Mouse (Mus musculus): ENCODE data around the gene Uhrf1bp1. TPM values are rescaled to one million over a fixed set of nuclear protein-coding genes. Genes with fewer than 3 reads are reported as not detected.

Gene Uhrf1bp1
- polyA plus RNA-seq, 2 experiments, result 1.8 to 3.1 TPM

DNA sequence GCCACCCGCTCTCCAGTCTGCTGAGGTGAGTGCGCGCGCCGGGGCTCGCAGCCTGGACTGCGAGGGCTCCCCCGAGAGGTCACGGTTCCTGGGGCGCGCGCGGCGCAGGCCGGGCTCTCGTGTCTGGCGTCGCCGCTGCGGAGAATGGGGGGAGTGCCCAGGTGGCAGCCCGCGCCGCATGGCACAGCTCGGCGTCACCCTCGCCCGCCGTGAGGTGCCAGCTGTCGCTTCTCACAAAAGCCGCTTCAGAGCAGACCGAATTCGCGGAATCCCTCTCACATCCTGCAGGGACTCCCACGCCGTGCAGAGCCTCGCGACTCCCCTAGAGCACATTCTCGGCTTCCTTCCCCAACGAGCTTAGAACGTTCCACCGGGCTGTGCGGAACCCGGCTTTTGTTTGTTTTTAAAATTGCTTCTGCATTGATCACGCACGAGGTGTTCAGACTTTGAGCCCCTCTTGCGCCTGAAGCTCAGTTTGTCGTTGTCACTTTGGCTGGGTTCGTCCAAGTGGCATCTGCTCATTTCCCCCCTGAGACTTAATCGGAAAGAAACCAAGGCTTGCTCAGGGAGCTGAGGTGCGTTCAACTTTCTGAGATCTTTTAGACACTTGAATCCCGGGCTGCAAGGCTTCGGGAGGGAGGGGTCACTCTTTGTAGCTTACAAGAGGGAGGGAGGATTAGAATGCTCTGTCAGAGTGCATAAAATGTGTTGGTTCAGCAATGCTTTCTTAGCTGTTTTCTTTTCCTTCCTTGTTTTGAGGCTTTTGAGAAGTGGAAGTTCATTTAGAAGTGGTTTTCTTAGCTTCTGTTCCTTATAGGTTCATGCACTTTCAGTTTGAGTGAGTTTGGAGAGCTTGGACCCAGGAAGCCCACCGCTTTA, 53.6 kb downstream of the Uhrf1bp1 start, which contains the start of gene Taf11:
Taf11 (minus strand) TSS at position 223 of the 879 bp plus-strand sequence.
- Histone ChIP-seq H3K4me1 (replicated peaks; ENCODE audit: control insufficient read depth in 2 of 2, insufficient read depth in 2 of 2, low read length in 1 of 2) (peaks cover 9 to 14% of the 10 kb centered on the region in 2 experiments), H3K9ac (replicated peaks) (peak within 1 kb of the TSS; percentile 63), H3K36me3 (replicated peaks; ENCODE audit: control insufficient read depth, insufficient read depth, low read depth) (peaks cover 2% of the 10 kb centered on the region; the same call in 1 of the 2 replicates), H3K4me2 (ENCODE audit: low read depth) (peak within 1 kb of the TSS; percentile 100), H3K9me3 (ENCODE audit: control insufficient read depth, low read length) (no peaks in the 10 kb centered on the region), H3K27me3 (ENCODE audit: control insufficient read depth, insufficient read depth, low read length) (no peaks in the 10 kb centered on the region), H3K27ac (peak within 1 kb of the TSS; percentile 71), H3K4me3 (ENCODE audit: insufficient read depth in 1 of 2, low read depth in 2 of 2, low read length in 2 of 2) (peak within 1 kb of the TSS; percentile 71 to 98)
- WGBS (ENCODE audit: insufficient replicate concordance), result 2% methylated on average over 53 of the region's 53 CpGs
- no peak for ATAC-seq (ENCODE audit: insufficient read depth)
- no peak for DNase-seq (ENCODE audit: low read depth in 3 of 3, low spot score in 3 of 3)
- TF ChIP-seq EP300 (IDR thresholded peaks at IDR 0.05; ENCODE audit: low read depth) (no peak), CTCF (IDR thresholded peaks at IDR 0.05; ENCODE audit: low read depth) (no peak; the same call in 1 of the 2 replicates)

DNA sequence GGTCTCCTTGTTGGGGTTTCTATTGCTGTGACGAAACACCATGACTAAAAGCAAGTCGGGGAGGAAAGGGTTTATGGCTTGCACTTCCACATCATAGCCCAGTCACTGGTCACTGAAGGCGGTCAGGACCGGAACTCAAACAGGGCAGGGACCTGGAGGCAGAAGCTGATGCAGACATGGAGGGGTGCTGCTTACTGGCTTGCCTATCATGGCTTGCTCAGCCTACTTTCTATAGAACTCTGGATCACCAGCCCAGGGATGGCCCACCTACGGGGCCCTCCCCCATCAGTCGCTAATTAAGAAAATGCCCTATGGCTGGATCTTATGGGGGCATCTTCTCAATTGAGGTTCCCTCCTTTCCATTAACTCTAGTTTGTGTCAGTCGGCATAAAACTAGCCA, 55.1 kb downstream of the Uhrf1bp1 start:
- Histone ChIP-seq H3K4me2 (ENCODE audit: low read depth) (no peak overlapping the region), H3K27me3 (ENCODE audit: control insufficient read depth, insufficient read depth, low read length) (no peaks in the 10 kb centered on the region), H3K9me3 (ENCODE audit: control insufficient read depth, low read length) (no peaks in the 10 kb centered on the region), H3K4me1 (replicated peaks; ENCODE audit: control insufficient read depth in 2 of 2, insufficient read depth in 2 of 2, low read length in 1 of 2) (peaks cover 8 to 13% of the 10 kb centered on the region in 2 experiments), H3K4me3 (ENCODE audit: insufficient read depth in 1 of 2, low read depth in 2 of 2, low read length in 2 of 2) (no peak overlapping the region), H3K9ac (replicated peaks) (no peak overlapping the region), H3K36me3 (replicated peaks; ENCODE audit: control insufficient read depth, insufficient read depth, low read depth) (no peaks in the 10 kb centered on the region), H3K27ac (no peak overlapping the region)
- ATAC-seq (ENCODE audit: insufficient read depth) (no peak), DNase-seq (ENCODE audit: low read depth in 3 of 3, low spot score in 3 of 3) (no peak)
- 77% methylated on average over 7 of the region's 7 CpGs for WGBS (ENCODE audit: insufficient replicate concordance)
- TF ChIP-seq CTCF (IDR thresholded peaks at IDR 0.05; ENCODE audit: low read depth) (no peak), EP300 (IDR thresholded peaks at IDR 0.05; ENCODE audit: low read depth) (no peak)

DNA sequence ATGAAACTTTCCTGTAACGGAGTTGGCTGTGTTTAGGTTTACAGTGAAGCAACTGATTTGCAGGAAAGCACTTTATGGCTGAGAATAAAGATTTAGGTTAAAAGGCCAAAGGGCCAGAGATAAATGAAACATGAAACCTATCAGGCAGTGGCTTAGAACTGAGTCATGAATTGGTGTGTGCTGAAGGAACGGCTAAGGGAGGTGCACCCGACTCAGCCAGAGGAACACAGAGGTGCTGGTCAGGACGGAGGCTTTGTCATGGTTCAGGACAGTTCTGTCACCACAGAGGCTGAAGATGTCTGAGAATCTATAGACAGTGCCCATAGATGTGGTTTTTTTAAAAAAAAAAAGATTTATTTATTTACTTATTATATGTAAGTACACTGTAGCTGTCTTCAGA, 58.5 kb downstream of the Uhrf1bp1 start:
- ATAC-seq (ENCODE audit: insufficient read depth), result no peak
- H3K9ac ChIP-seq (replicated peaks), result no peak overlapping the region
- no peak overlapping the region for H3K4me2 ChIP-seq (ENCODE audit: low read depth)
- no peak for DNase-seq (ENCODE audit: low read depth in 3 of 3, low spot score in 3 of 3)
- peaks cover 7 to 11% of the 10 kb centered on the region in 2 experiments for H3K4me1 ChIP-seq (replicated peaks; ENCODE audit: control insufficient read depth in 2 of 2, insufficient read depth in 2 of 2, low read length in 1 of 2)
- TF ChIP-seq CTCF (IDR thresholded peaks at IDR 0.05; ENCODE audit: low read depth) (no peak), EP300 (IDR thresholded peaks at IDR 0.05; ENCODE audit: low read depth) (no peak)
- no peaks in the 10 kb centered on the region for H3K36me3 ChIP-seq (replicated peaks; ENCODE audit: control insufficient read depth, insufficient read depth, low read depth)
- H3K9me3 ChIP-seq (ENCODE audit: control insufficient read depth, low read length), result no peaks in the 10 kb centered on the region
- H3K27me3 ChIP-seq (ENCODE audit: control insufficient read depth, insufficient read depth, low read length), result no peaks in the 10 kb centered on the region
- WGBS (ENCODE audit: insufficient replicate concordance), result 73% methylated on average over 4 of the region's 4 CpGs
- H3K4me3 ChIP-seq (ENCODE audit: insufficient read depth in 1 of 2, low read depth in 2 of 2, low read length in 2 of 2), result no peak overlapping the region
- H3K27ac ChIP-seq, result no peak overlapping the region

DNA sequence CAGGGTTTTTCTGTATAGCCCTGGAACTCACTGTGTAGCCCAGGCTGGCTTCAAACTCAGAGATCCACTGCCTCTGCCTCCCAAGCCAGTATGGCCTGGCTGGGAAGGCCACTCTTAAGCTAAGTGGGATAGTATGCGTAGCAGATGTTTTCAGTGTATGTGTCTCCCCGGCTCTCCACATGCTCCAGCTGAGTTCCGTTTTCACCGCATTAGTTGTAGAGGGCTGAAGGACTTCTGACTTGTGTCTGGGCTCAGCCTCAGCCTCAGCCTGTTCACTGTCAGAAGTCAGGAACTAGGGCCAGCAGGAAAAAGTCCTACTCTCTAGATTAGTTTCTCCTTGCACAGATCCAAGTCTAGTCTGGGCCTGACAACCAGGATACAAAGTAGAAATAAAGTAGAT, 60.1 kb downstream of the Uhrf1bp1 start:
- H3K4me2 ChIP-seq (ENCODE audit: low read depth), result no peak overlapping the region
- no peaks in the 10 kb centered on the region for H3K27me3 ChIP-seq (ENCODE audit: control insufficient read depth, insufficient read depth, low read length)
- TF ChIP-seq CTCF (IDR thresholded peaks at IDR 0.05; ENCODE audit: low read depth) (no peak), EP300 (IDR thresholded peaks at IDR 0.05; ENCODE audit: low read depth) (no peak)
- peaks cover 0 to 2% of the 10 kb centered on the region in 2 experiments; a peak in 1 of 4 replicates for H3K4me1 ChIP-seq (replicated peaks; ENCODE audit: control insufficient read depth in 2 of 2, insufficient read depth in 2 of 2, low read length in 1 of 2)
- no peak overlapping the region for H3K27ac ChIP-seq
- H3K9ac ChIP-seq (replicated peaks), result no peak overlapping the region
- 74% methylated on average over 4 of the region's 4 CpGs for WGBS (ENCODE audit: insufficient replicate concordance)
- DNase-seq (ENCODE audit: low read depth in 3 of 3, low spot score in 3 of 3) (no peak), ATAC-seq (ENCODE audit: insufficient read depth) (no peak)
- H3K4me3 ChIP-seq (ENCODE audit: insufficient read depth in 1 of 2, low read depth in 2 of 2, low read length in 2 of 2), result no peak overlapping the region
- H3K36me3 ChIP-seq (replicated peaks; ENCODE audit: control insufficient read depth, insufficient read depth, low read depth), result no peaks in the 10 kb centered on the region
- no peaks in the 10 kb centered on the region for H3K9me3 ChIP-seq (ENCODE audit: control insufficient read depth, low read length)

DNA sequence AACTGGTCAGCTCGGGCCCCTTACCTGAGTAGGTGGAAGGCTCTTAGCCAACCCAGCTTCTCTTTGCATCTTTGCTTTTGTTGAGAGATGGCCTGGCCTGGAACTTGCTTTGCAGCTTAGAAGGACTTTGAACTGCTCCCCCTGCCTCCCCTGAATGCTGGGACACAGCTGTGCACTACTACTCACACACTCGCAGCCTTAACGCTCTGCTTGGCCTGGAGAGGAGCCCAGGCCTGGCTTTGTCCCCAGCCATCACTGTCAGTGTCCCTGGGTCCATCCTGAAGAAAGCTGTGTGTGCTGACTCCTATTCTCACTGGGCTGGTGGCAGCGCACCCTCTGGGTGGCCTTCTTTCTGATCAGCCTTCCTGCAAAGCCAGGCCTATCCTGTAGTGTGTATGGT, 64.4 kb downstream of the Uhrf1bp1 start:
- H3K27me3 ChIP-seq (ENCODE audit: control insufficient read depth, insufficient read depth, low read length), result no peaks in the 10 kb centered on the region
- DNase-seq (ENCODE audit: low read depth in 3 of 3, low spot score in 3 of 3) (no peak), ATAC-seq (ENCODE audit: insufficient read depth) (no peak)
- no peak for TF ChIP-seq CTCF (IDR thresholded peaks at IDR 0.05; ENCODE audit: low read depth)
- TF ChIP-seq EP300 (IDR thresholded peaks at IDR 0.05; ENCODE audit: low read depth), result no peak
- no peaks in the 10 kb centered on the region for H3K9me3 ChIP-seq (ENCODE audit: control insufficient read depth, low read length)
- no peaks in the 10 kb centered on the region for H3K36me3 ChIP-seq (replicated peaks; ENCODE audit: control insufficient read depth, insufficient read depth, low read depth)
- H3K9ac ChIP-seq (replicated peaks), result no peak overlapping the region
- no peak overlapping the region for H3K4me2 ChIP-seq (ENCODE audit: low read depth)
- H3K4me3 ChIP-seq (ENCODE audit: insufficient read depth in 1 of 2, low read depth in 2 of 2, low read length in 2 of 2), result no peak overlapping the region
- H3K4me1 ChIP-seq (replicated peaks; ENCODE audit: control insufficient read depth in 2 of 2, insufficient read depth in 2 of 2, low read length in 1 of 2), result peaks cover 0 to 2% of the 10 kb centered on the region in 2 experiments; a peak in 1 of 4 replicates
- no peak overlapping the region for H3K27ac ChIP-seq
- 77% methylated on average over 4 of the region's 4 CpGs for WGBS (ENCODE audit: insufficient replicate concordance)
